Mouse (Mus musculus) bone marrow, adult 2 months (tissue): ENCODE results near the gene Clpsl2.

Source experiments
- CTCF ChIP-seq: fragments of 200-500 bp; IDR thresholded peaks from 2 replicates; pipeline ENCODE4 v1.5.1; 2011; ENCODE audit warnings: low read length, control low read depth; ENCODE audit not compliant: control insufficient read depth, insufficient read depth
- POLR2A ChIP-seq: fragments of 200-500 bp; IDR thresholded peaks from 2 replicates; pipeline ENCODE4 v1.6.1; 2011; ENCODE audit warnings: low read depth, mild to moderate bottlenecking, control low read depth, low read length, borderline replicate concordance; ENCODE audit not compliant: control insufficient read depth

GRCm38 (mm10) chr17:28581056-28581455 lies 31.8 kb downstream of the Clpsl2 start:
- peak; percentile 12; the same call in 1 of the 2 replicates for TF ChIP-seq CTCF
- no peak for TF ChIP-seq POLR2A
